Mouse (Mus musculus): Measurements from ENCODE around the gene Cep68.
"Not testable (repeated sequence)": the region's sequence is repeated elsewhere in the genome, so short reads cannot be mapped to it uniquely, and the experiment has no call there.

Cep68 gene

GRCm38 (mm10) chr11:20243214-20243913 is 5.9 kb downstream of the Cep68 start:
- no peak for DNase-seq (ENCODE audit: extremely low read depth, insufficient read length, low spot score)

GRCm38 (mm10) chr11:20242366-20243056 is 6.7 kb downstream of the Cep68 start:
- no peak for DNase-seq (ENCODE audit: extremely low read depth, insufficient read length, low spot score)

GRCm38 (mm10) chr11:20241311-20241710 is 7.9 kb downstream of the Cep68 start:
- no peak for DNase-seq (ENCODE audit: extremely low read depth, insufficient read length, low spot score)

GRCm38 (mm10) chr11:20240331-20240730 is 8.9 kb downstream of the Cep68 start:
- no peak for DNase-seq (ENCODE audit: extremely low read depth, insufficient read length, low spot score)

- no peak for DNase-seq (ENCODE audit: extremely low read depth, insufficient read length, low spot score)
These were observed 9.9 kb downstream of the Cep68 start for GRCm38 (mm10) chr11:20239279-20239861.

- DNase-seq (ENCODE audit: extremely low read depth, insufficient read length, low spot score), result no peak
These were observed 11.3 kb downstream of the Cep68 start for GRCm38 (mm10) chr11:20237976-20238375.

GRCm38 (mm10) chr11:20237018-20237417 is 12.2 kb downstream of the Cep68 start:
- no peak for DNase-seq (ENCODE audit: extremely low read depth, insufficient read length, low spot score)

GRCm38 (mm10) chr11:20234233-20234632 is 15.0 kb downstream of the Cep68 start:
- DNase-seq (ENCODE audit: extremely low read depth, insufficient read length, low spot score), result no peak

GRCm38 (mm10) chr11:20232016-20232755 is 17.0 kb downstream of the Cep68 start:
- DNase-seq (ENCODE audit: extremely low read depth, insufficient read length, low spot score), result no peak

- no peak for DNase-seq (ENCODE audit: extremely low read depth, insufficient read length, low spot score)
These were observed 17.9 kb downstream of the Cep68 start for GRCm38 (mm10) chr11:20231128-20231878.

- no peak for DNase-seq (ENCODE audit: extremely low read depth, insufficient read length, low spot score)
These were observed 18.9 kb downstream of the Cep68 start for GRCm38 (mm10) chr11:20230286-20230685.

GRCm38 (mm10) chr11:20229311-20229710 is 19.9 kb downstream of the Cep68 start:
- no peak for DNase-seq (ENCODE audit: extremely low read depth, insufficient read length, low spot score)

- no peak for DNase-seq (ENCODE audit: extremely low read depth, insufficient read length, low spot score)
These were observed 20.6 kb downstream of the Cep68 start for GRCm38 (mm10) chr11:20228666-20229065.

GRCm38 (mm10) chr11:20225938-20226337 is 23.3 kb downstream of the Cep68 start:
- DNase-seq (ENCODE audit: extremely low read depth, insufficient read length, low spot score), result no peak

- no peak for DNase-seq (ENCODE audit: extremely low read depth, insufficient read length, low spot score)
These were observed 25.0 kb downstream of the Cep68 start for GRCm38 (mm10) chr11:20224196-20224595.

GRCm38 (mm10) chr11:20221671-20222070 is 27.6 kb downstream of the Cep68 start:
- not testable (repeated sequence) for DNase-seq (ENCODE audit: extremely low read depth, insufficient read length, low spot score)

GRCm38 (mm10) chr11:20217227-20217626 is 32.0 kb downstream of the Cep68 start:
- no peak for DNase-seq (ENCODE audit: extremely low read depth, insufficient read length, low spot score)

GRCm38 (mm10) chr11:20216415-20216814 is 32.8 kb downstream of the Cep68 start:
- DNase-seq (ENCODE audit: extremely low read depth, insufficient read length, low spot score), result no peak

GRCm38 (mm10) chr11:20214779-20215178 is 34.5 kb downstream of the Cep68 start:
- no peak for DNase-seq (ENCODE audit: extremely low read depth, insufficient read length, low spot score)

GRCm38 (mm10) chr11:20211838-20212237 is 37.4 kb downstream of the Cep68 start:
- DNase-seq (ENCODE audit: extremely low read depth, insufficient read length, low spot score), result no peak
